Mouse (Mus musculus) layer of hippocampus, postnatal 14 days (tissue): Measurements from ENCODE around the gene Mpzl3. TPM values are rescaled to one million over a fixed set of nuclear protein-coding genes. Genes with fewer than 3 reads are reported as not detected.
"Not testable (repeated sequence)": the region's sequence is repeated elsewhere in the genome, so short reads cannot be mapped to it uniquely, and the experiment has no call there.

Source experiments
- DNase-seq, 2 experiments: peaks; one replicate each; pipeline ENCODE4 v3.0.0; 2021 to 2022; ENCODE audit warnings: low spot score in 2 of 2, mixed read lengths in 1 of 2
- long read RNA-seq, 2 experiments: library from polyadenylated mRNA; stranded (forward); transcript quantifications; one replicate each; pipeline ENCODE4 v2.0.0; 2021
- total RNA-seq, 2 experiments: library from RNA; stranded (reverse); gene quantifications; 2 replicates each; pipeline ENCODE4 v1.2.3; 2021

The Mpzl3 gene
- 1 to 10 TPM; 5.7 to 5.8 TPM for total RNA-seq
- long read RNA-seq, experiment 1, partial matches to known transcripts, result 0 of 1 reads
- long read RNA-seq, experiment 1, other reads (novel, unspliced or antisense), result 1 of 1 reads
- long read RNA-seq, experiment 2, partial matches to known transcripts, result 0 of 3 reads
- long read RNA-seq, experiment 2, other reads (novel, unspliced or antisense), result 2 of 3 reads

DNA sequence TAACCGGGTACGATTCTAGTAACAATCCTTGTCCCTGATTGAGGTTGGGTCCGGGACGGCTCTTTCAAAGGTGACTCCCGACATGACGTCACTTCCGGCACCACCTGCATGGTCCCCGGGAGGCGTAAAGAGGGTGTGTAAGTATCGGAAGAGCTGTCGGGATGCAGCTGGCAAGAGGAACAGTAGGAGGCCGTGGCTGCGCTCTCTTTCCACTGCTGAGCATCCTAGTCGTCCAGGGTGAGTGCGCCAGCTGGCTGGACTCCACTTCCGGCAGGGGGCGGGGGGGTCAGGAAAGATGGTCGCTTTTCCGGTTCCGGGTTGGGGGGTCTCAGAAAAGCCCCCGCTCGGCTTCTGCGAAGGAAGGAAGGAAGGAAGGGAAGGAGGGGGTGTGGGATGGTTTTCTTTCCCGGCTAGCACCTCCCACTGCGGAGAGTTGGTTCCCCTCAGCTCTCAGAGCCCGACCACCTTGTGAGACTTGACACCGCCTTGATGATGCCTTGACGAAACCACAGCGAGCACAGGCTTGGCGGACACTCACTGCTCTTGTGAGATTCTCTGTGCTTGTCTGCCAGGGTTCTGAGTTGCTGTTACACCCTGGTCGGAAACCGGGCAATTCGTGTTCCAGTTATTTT is at the start of gene Mpzl3:
Mpzl3 (plus strand) TSS at position 105 of the 632 bp plus-strand sequence.
- DNase-seq, result peak; percentile 90 to 92

GRCm38 (mm10) chr9:45007404-45007803 is 47.6 kb upstream of the Mpzl3 start:
- no peak for DNase-seq

GRCm38 (mm10) chr9:45008342-45008741 is 46.6 kb upstream of the Mpzl3 start:
- no peak for DNase-seq

GRCm38 (mm10) chr9:45009180-45010078 is 45.6 kb upstream of the Mpzl3 start, which contains the start of gene Cd3e:
Gene Cd3e (minus strand): TSS chr9:45009627.
- DNase-seq, result no peak

DNA sequence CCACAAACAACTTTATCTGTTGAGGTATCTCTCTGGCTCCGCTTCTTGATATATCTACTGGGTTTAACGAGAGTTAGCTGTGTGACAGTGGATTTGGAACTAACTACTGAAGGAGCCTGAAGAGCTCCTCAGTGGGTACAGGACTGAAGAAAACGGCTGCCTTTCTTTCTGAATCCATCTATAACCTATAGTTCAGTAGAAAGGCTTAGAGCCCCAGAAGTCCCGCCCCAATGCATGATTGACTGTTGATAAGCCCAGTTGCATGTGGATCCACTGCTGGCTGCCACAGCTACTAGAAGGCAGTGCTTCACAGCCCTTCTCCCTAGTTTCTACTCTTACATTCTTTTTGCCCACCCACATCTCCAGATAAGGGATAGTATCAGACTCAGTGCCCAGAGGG is 44.5 kb upstream of the Mpzl3 start:
- no peak for DNase-seq

DNA sequence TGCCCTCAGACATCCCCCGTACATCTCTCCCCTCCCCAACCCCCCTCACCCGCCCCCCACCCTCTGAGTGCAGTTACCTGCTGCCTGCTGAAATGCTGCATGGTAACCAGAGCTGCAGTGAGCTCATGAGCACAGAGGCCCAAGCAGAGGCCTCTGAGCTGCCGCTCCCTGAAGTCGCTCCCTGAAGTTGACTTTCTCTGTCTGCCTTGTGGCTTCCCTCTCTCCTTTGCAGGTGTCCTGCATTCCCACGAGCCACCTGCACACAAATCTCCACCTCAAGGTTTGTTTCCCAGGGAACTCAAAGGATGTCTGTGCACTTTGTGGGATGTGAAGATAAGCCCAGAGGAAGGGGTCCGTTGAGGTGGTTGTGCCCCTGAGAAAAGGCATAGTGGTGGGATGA is 43.7 kb upstream of the Mpzl3 start:
- DNase-seq, result no peak

DNA sequence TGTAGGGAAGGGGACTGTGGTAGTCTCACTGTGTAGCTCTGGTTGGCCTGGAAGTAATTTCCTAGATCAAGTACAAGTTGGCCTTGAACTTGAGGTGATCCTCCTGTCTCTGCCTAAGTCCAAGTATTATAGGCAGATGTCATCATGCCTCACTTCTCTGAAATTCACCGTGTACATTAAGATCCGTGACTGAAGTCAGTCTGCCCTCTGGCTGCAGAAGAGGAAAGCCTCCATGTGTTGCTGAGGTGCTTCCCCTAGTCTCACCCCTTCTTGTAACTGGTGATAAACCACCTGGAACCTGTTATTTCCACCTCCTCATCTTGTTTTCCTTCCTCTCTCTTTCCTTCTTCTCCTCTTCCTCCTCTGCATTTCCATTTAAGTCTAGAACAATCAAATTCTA is 40.1 kb upstream of the Mpzl3 start:
- DNase-seq, result no peak

- DNase-seq, result no peak
Observed at GRCm38 (mm10) chr9:45015841-45016240, 39.1 kb upstream of the Mpzl3 start.

GRCm38 (mm10) chr9:45018031-45018430 is 37.0 kb upstream of the Mpzl3 start:
- DNase-seq, result no peak

DNA sequence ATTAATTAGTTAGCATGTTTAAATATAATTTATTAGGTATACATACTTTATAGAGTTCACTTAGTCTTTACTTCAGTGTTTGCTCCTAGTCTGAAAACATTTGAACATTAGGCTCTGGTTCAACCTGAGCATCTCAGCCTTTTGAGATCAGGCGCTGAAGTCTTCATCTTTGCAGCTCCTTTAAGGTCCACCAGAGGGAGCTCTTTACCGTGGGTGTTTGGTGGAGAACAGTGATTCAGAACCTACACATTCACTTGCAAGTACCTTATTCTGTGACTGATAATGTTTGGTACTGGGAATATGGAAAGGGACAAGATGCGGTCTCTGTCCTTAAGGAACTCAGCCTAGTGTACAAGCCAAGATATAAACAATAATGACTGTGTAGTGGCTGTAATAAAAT is 32.2 kb upstream of the Mpzl3 start:
- DNase-seq, result peak; percentile 32 to 48

DNA sequence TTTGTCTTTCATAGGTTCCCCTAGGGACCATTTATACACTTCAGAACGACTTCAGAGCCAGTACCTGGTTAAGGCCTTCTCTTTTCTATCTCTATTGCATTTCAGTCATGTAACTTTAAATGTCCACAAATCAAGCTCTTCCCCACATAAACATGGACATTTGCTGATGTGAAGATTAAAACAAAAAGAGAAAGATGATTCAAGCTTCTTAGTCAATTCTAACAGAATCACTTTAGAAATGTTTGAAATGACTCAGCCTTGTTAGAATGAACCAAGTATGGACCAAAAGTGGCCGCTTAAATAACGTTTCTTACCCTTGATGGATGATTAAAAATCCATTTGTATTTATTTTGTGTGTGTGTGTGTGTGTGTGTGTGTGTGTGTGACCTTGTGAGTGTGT is 31.3 kb upstream of the Mpzl3 start:
- no peak for DNase-seq

- DNase-seq, result no peak
Observed at GRCm38 (mm10) chr9:45024187-45024586, 30.8 kb upstream of the Mpzl3 start.

GRCm38 (mm10) chr9:45027376-45027775 is 27.6 kb upstream of the Mpzl3 start:
- DNase-seq, result no peak

- DNase-seq, result no peak
Observed at GRCm38 (mm10) chr9:45030341-45030740, 24.6 kb upstream of the Mpzl3 start.

DNA sequence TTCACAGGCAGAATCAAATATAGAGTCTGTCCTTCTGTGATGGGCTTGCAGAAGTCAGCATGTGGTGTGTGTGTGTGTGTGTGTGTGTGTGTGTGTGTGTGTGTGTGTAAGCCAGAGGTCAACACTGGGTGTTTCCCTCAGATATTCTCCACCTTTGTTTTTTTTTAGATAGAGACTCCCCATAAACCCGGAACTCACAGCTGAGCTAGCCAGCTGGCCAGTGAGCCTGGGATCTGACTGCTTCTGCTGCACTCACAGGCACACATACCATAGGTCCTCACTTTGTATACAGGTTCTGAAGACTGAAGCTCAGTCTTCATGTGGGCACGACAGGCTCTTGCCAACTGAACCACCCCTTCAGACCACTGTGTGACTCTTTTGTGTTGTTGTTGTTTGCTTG is 22.7 kb upstream of the Mpzl3 start:
- DNase-seq, result no peak

- DNase-seq, result no peak
Observed at GRCm38 (mm10) chr9:45034526-45034925, 20.5 kb upstream of the Mpzl3 start.

DNA sequence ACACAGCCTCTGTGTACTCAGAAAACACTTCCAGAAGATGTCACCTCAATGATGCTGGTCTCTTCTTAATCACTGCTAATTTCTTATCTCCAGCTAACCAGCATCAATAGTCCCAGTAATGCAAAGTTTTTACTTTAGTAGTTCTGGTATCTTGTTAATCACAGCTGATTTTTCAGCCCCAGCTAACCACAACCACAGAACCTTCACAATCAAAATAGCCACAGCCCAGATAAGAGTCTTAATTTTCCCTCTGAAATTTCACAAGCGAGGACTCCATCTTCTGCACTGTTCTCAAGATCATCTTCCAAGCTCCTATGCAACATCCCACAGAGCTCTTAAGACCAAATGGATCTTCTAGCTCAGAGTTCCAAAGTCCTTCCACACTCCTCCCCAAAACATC is 17.2 kb upstream of the Mpzl3 start:
- DNase-seq, result not testable (repeated sequence)

GRCm38 (mm10) chr9:45039499-45039898 is 15.5 kb upstream of the Mpzl3 start, which contains the start of gene Mpzl2:
Gene Mpzl2 (plus strand): TSS chr9:45039799.
- DNase-seq, result no peak

DNA sequence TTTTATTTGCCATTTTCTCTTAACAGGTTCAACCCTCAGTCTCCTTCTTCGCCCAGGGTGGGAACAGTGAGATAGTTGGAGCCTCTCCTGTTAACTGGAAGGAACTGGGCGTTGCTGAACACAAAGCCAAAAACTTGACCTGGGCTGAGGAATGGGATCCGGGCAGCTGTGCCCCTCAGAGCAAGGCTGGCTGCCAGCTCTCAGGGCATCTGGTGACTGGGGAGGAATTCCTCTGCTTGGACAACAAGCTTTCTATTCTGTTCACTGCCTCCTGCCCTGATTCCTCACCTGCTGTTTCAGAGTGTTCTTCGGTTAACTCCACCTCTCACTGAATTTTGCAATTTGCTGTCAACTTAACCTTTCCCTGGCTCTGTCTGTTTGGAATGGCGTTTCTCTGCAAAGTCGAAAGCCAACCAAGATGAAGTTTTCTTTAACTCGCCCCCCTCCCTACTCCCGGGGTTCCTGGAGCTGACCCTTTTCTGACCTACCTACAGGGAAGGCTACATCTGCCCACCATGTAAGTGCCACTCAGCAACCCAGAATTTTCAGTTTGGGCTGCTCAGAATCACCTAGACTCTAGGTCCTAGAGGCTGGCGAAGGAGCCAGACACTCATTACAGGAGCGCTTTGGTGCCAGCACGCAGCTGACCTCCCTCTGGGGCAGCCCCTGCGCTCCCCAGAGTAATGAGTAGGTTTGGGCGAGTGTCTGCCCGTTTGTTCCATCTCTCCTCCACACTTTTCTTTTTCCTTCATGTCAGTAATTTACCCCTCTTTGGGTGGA is 14.7 kb upstream of the Mpzl3 start:
- no peak for DNase-seq

- DNase-seq, result no peak
Observed at GRCm38 (mm10) chr9:45041131-45041838, 13.7 kb upstream of the Mpzl3 start.
